Mouse (Mus musculus): ENCODE measurements around the gene Mob3b. TPM values are rescaled to one million over a fixed set of nuclear protein-coding genes. Genes with fewer than 3 reads are reported as not detected.
"Not testable (repeated sequence)": the region's sequence is repeated elsewhere in the genome, so short reads cannot be mapped to it uniquely, and the experiment has no call there.

Mob3b gene
- polyA plus RNA-seq, 1 experiment from 2014 or later: 3.6 TPM

- 63% methylated on average over 3 of the region's 3 CpGs for WGBS
- Histone ChIP-seq H3K4me3 (no peak overlapping the region), H3K36me3 (no peaks in the 10 kb centered on the region), H3K27me3 (no peaks in the 10 kb centered on the region), H3K4me1 (replicated peaks) (no peaks in the 10 kb centered on the region), H3K9me3 (no peaks in the 10 kb centered on the region), H3K27ac (replicated peaks) (no peak overlapping the region), H3K9ac (no peak overlapping the region), H3K4me2 (no peak overlapping the region)
- ATAC-seq (ENCODE audit: low read depth): no peak
Observed at GRCm38 (mm10) chr4:34911401-34911800, 245.9 kb downstream of the Mob3b start.

GRCm38 (mm10) chr4:34908127-34908526 is 249.2 kb downstream of the Mob3b start:
- Histone ChIP-seq H3K4me1 (replicated peaks) (no peaks in the 10 kb centered on the region), H3K9ac (no peak overlapping the region), H3K36me3 (no peaks in the 10 kb centered on the region), H3K27ac (replicated peaks) (no peak overlapping the region), H3K4me2 (no peak overlapping the region), H3K4me3 (no peak overlapping the region), H3K9me3 (no peaks in the 10 kb centered on the region), H3K27me3 (no peaks in the 10 kb centered on the region)
- no peak for ATAC-seq (ENCODE audit: low read depth)
- WGBS: 96% methylated on average over 7 of the region's 7 CpGs

DNA sequence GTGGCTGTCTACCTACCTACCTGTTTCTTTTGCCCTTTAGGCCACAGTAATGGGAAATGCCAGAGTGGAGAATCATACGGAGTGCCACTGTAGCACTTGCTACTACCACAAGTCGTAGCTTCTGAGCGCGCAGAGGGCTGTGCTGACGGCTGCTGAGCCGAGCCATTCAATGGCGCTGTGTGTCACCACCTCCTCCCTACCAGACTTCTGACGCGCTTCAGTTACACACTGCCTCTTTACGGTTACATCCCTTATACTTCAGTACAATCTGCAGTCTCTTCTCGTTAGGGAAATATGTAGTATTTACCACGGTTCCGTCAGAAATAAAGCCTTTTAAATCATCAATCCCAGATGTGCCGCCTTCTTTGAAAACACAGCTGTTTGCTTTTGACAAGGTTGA is 250.3 kb downstream of the Mob3b start:
- no peak for ATAC-seq (ENCODE audit: low read depth)
- H3K4me3 ChIP-seq: no peak overlapping the region
- H3K27me3 ChIP-seq: no peaks in the 10 kb centered on the region
- H3K4me1 ChIP-seq (replicated peaks): no peaks in the 10 kb centered on the region
- no peaks in the 10 kb centered on the region for H3K9me3 ChIP-seq
- 55% methylated on average over 14 of the region's 14 CpGs for WGBS
- no peak overlapping the region for H3K27ac ChIP-seq (replicated peaks)
- H3K36me3 ChIP-seq: no peaks in the 10 kb centered on the region
- no peak overlapping the region for H3K9ac ChIP-seq
- H3K4me2 ChIP-seq: no peak overlapping the region

- H3K4me3 ChIP-seq: no peak overlapping the region
- 83% methylated on average over 4 of the region's 4 CpGs for WGBS
- ATAC-seq (ENCODE audit: low read depth): no peak
- H3K27me3 ChIP-seq: no peaks in the 10 kb centered on the region
- H3K9ac ChIP-seq: no peak overlapping the region
- H3K36me3 ChIP-seq: no peaks in the 10 kb centered on the region
- no peaks in the 10 kb centered on the region for H3K9me3 ChIP-seq
- H3K4me2 ChIP-seq: no peak overlapping the region
- H3K4me1 ChIP-seq (replicated peaks): no peaks in the 10 kb centered on the region
- H3K27ac ChIP-seq (replicated peaks): no peak overlapping the region
Observed at GRCm38 (mm10) chr4:34906151-34906550, 251.1 kb downstream of the Mob3b start.

DNA sequence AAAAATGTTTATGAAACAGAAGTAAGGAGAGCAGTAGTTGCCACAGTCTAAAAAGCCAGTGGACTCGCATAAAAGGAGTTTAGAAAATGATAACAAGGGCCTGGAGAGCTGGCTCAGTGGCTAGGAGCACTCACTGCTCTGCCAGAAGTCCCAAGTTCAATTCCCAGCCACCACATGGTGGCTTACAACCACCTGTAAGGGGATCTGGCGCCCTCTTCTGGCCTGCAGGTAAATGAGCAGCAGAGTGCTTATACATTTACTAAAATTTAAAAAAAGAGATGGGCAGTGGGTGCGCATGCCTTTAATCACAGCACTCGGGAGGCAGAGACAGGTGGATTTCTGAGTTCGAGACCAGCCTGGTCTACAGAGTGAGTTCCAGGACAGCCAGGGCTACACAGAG is 251.9 kb downstream of the Mob3b start:
- ATAC-seq (ENCODE audit: low read depth): no peak
- Histone ChIP-seq H3K9ac (no peak overlapping the region), H3K4me3 (no peak overlapping the region), H3K27ac (replicated peaks) (no peak overlapping the region), H3K4me2 (no peak overlapping the region), H3K36me3 (no peaks in the 10 kb centered on the region), H3K27me3 (no peaks in the 10 kb centered on the region), H3K9me3 (no peaks in the 10 kb centered on the region), H3K4me1 (replicated peaks) (no peaks in the 10 kb centered on the region)
- WGBS: 64% methylated on average over 5 of the region's 5 CpGs

- not testable (repeated sequence) for H3K36me3 ChIP-seq; H3K4me2 ChIP-seq; H3K4me3 ChIP-seq; H3K4me1 ChIP-seq (replicated peaks); H3K9ac ChIP-seq; H3K9me3 ChIP-seq; H3K27ac ChIP-seq (replicated peaks); H3K27me3 ChIP-seq; ATAC-seq (ENCODE audit: low read depth)
- WGBS: 83% methylated on average over 3 of the region's 3 CpGs
Observed at GRCm38 (mm10) chr4:34901582-34901981, 255.7 kb downstream of the Mob3b start.

DNA sequence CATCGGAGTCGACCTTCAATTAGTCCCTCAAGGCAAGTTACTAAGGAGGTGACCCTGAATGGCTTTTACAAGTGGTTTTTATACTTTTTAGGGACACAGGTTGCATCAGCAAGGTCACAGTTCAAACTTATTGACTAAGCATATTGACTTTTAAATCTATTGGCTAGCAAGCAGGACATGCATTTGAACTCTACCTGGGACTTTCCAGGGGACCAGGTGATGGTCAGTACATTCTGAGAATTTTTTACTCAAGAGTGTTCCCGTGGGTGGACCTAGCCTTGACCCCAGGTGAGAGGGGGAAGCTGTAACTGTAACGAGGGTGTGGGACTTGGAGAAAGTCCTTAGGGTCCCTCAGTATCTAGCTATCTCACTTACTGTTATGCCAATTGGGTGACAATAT is 256.1 kb downstream of the Mob3b start:
- no peaks in the 10 kb centered on the region for H3K9me3 ChIP-seq
- H3K36me3 ChIP-seq: no peaks in the 10 kb centered on the region
- H3K4me2 ChIP-seq: no peak overlapping the region
- H3K27ac ChIP-seq (replicated peaks): no peak overlapping the region
- no peaks in the 10 kb centered on the region for H3K4me1 ChIP-seq (replicated peaks)
- no peaks in the 10 kb centered on the region for H3K27me3 ChIP-seq
- no peak overlapping the region for H3K9ac ChIP-seq
- H3K4me3 ChIP-seq: no peak overlapping the region
- ATAC-seq (ENCODE audit: low read depth): no peak
- WGBS: 76% methylated on average over 4 of the region's 4 CpGs

- ATAC-seq (ENCODE audit: low read depth): no peak
- no peak overlapping the region for H3K27ac ChIP-seq (replicated peaks)
- no peak overlapping the region for H3K9ac ChIP-seq
- H3K4me3 ChIP-seq: no peak overlapping the region
- H3K36me3 ChIP-seq: no peaks in the 10 kb centered on the region
- H3K27me3 ChIP-seq: no peaks in the 10 kb centered on the region
- H3K9me3 ChIP-seq: no peaks in the 10 kb centered on the region
- 59% methylated on average over 9 of the region's 9 CpGs for WGBS
- no peak overlapping the region for H3K4me2 ChIP-seq
- H3K4me1 ChIP-seq (replicated peaks): no peaks in the 10 kb centered on the region
Observed at GRCm38 (mm10) chr4:34900155-34900554, 257.1 kb downstream of the Mob3b start.

DNA sequence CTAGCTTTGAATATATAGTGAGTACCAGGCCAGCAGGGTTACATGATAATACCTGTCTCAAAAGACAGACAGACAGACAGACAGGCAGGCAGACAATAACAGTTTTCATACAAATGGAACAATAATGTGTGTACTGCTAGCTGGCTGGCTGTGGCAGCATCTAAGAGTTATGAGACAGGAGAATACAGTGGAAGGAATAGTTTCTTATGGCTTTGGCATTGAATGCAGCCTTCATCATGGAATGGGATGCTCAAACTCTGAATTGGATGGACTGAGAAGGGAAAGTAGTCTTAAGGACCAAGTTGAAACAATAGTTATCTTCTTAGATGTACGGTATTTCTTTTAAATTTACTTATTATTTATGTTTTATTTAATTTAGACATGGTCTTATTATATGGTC is 258.0 kb downstream of the Mob3b start:
- 98% methylated on average over 1 of the region's 1 CpGs for WGBS
- H3K27me3 ChIP-seq: no peaks in the 10 kb centered on the region
- H3K9ac ChIP-seq: no peak overlapping the region
- no peak overlapping the region for H3K4me2 ChIP-seq
- no peak for ATAC-seq (ENCODE audit: low read depth)
- no peak overlapping the region for H3K27ac ChIP-seq (replicated peaks)
- H3K4me1 ChIP-seq (replicated peaks): no peaks in the 10 kb centered on the region
- H3K9me3 ChIP-seq: no peaks in the 10 kb centered on the region
- H3K4me3 ChIP-seq: no peak overlapping the region
- no peaks in the 10 kb centered on the region for H3K36me3 ChIP-seq

Other genes starting within 250 kb of the Mob3b start
- gene Ifnk, start 5.4 kb downstream of the Mob3b start, polyA plus RNA-seq (2015; fragmentation: Nextera tagmentation; extraction: Ambion mirVana): not detected in 2 replicates
- 40.1 and 44.5 TPM in 2 replicates for gene C9orf72, start 68.7 kb upstream of the Mob3b start, polyA plus RNA-seq (2015; fragmentation: Nextera tagmentation; extraction: Ambion mirVana)